Mouse (Mus musculus) thymus, postnatal 25 days (tissue): ENCODE data around the gene Asic2.

ENCODE experiments used
- DNase-seq: peaks from one replicate; pipeline ENCODE4 v3.0.0; 2022

The Asic2 gene

GRCm38 (mm10) chr11:81838426-81838825, 129.8 kb downstream of the Asic2 start:
- DNase-seq = no peak

GRCm38 (mm10) chr11:81832381-81832780, 135.9 kb downstream of the Asic2 start:
- no peak for DNase-seq

- DNase-seq = no peak
Measured at GRCm38 (mm10) chr11:81816531-81816930, 151.7 kb downstream of the Asic2 start.

- no peak for DNase-seq
Measured at GRCm38 (mm10) chr11:81814816-81815215, 153.4 kb downstream of the Asic2 start.

DNA sequence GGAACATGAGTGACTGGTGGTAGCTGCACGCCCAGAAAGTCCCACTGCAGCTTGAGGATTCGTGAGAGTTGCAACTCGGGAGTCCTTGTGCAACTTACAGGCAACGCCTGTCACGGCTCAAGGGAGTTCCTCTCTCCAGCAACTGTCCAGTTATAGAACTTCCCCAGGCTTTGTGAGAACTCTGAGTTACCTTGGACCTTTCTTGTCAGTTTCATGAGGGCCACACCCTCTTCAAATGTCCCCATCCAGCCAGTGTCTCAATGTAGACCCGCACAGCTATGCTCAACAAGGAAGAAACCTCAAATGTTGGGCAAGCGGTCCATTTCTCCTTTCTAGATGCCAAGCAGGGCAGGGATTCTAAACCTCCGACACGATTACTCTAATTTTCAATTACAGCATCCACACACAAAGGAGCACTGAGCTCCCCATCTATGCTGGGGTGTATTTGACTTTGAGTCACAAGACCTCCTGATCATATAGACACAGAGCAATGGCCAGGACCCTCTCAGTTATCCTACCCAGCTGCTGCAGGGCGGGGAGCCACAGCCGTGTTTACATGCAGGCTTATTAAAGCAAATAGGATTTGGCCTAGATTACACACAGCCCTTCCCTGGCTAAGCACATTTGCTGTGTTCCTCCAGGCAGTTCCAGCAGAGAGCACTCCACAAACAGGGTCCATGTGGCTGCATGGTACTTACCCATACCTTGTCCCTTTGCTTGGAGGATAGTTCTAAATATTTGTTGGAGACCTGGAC, 161.2 kb downstream of the Asic2 start:
- no peak for DNase-seq

- DNase-seq = no peak
Measured at GRCm38 (mm10) chr11:81803544-81803943, 164.7 kb downstream of the Asic2 start.

GRCm38 (mm10) chr11:81802614-81803013, 165.6 kb downstream of the Asic2 start:
- DNase-seq = no peak

- no peak for DNase-seq
Measured at GRCm38 (mm10) chr11:81800899-81801298, 167.4 kb downstream of the Asic2 start.

DNA sequence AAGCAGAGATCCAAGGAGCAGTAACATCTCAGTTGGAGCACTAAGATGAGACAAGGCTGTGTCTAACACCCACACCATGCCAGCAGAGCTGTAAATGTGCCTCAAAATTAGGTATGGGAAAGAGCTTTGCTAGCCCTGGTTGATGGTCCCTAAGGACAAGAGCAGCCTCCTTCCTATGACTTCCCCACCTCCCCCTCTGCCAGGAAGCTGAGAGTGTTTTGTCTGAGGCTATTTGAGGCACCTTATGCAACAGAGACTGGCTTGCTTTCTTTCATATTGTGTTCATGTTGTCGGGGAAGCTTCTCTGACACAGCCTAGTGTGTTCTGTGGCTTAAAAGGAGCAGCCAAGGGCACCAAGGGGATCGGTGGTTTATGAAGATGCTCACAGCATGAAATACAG, 174.7 kb downstream of the Asic2 start:
- no peak for DNase-seq

- no peak for DNase-seq
Measured at GRCm38 (mm10) chr11:81791579-81791978, 176.7 kb downstream of the Asic2 start.

DNA sequence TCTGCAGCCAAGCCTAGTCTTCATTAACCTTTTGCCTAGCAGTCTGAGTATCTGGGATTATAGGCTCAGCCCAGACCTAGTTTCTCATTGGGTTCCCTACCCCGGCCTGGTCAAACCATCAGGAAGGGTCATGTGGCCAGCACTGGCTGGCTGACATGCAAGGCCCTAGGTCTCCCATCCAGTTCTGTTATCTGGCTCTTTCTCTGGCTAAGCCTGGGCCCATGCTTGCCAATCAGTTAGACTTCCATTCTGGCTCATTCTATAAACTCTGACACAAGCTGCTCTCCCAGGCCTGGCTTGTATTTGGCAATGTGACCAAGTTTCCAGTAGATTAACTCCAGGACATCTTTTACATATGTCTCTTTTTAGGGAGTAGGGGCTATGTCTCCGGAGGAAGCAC, 187.7 kb downstream of the Asic2 start:
- no peak for DNase-seq

DNA sequence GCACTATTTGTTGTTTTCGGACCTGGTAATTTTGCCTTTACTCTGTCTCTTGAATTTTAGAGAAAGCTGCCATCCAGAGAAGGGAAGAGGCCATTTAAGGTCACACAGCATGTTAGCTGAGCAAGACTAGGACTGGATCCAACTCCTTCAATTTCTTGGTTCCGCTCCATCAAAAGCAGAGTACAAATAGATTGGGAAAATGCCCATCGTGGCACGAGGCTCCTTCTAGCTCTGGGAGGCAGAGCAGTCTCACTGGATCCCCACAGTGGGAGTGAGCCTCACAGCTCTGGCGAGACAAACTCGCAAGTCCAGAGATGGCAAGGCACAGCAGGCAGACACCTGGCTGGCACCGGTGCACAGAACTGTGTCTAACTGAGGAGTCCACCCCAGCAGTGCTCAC, 188.4 kb downstream of the Asic2 start:
- no peak for DNase-seq

GRCm38 (mm10) chr11:81771195-81771895, 196.9 kb downstream of the Asic2 start:
- DNase-seq = no peak

DNA sequence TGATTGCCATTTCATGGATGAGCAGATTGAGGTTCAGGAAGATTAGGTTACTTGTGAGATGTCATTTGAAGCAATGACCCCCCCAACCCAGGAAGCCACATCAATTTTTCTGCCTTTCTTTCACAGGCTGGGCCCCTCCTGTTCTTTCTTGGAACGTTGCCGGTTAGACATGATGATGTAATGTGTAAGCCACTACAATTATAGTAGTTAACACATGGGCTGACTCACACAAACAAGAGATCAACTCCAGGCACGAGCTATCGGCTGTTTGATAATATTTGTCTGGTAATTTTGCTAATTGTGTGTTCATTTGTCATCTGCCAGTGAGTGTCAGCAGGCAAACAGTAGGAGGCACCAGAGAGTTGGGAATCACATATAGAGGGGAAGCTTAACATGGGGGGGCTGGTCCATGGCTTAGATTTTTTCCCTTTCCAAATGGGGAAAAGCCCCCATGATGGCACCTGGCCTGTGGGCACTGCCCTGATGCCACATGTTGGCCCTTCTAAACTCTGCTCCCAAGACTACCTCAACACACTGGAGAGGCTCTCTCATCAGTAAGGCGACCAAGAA, 198.5 kb downstream of the Asic2 start:
- no peak for DNase-seq

- DNase-seq = no peak
Measured at GRCm38 (mm10) chr11:81768305-81768704, 200.0 kb downstream of the Asic2 start.

- no peak for DNase-seq
Measured at GRCm38 (mm10) chr11:81767781-81768180, 200.5 kb downstream of the Asic2 start.

GRCm38 (mm10) chr11:81765288-81765687, 203.0 kb downstream of the Asic2 start:
- no peak for DNase-seq

DNA sequence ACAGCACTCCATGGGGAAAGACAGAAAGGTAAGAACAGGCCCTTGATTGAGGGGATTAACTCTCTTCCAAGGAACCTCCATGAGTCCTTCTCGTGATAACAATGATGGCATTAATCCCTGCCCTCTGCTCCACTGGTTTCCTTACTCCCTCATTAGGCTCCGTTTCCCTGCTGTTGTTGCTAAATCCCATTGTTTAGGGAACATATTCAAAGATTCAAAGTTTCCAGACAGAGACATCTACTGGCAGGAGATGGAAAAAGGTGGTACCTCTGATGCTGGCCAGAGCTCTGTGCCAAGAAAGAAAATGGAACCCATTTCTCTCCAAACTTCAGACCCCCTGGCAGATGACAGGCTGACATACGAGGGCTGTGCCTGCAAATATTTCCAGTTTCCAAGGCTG, 203.5 kb downstream of the Asic2 start:
- DNase-seq = no peak

- no peak for DNase-seq
Measured at GRCm38 (mm10) chr11:81757221-81757620, 211.0 kb downstream of the Asic2 start.

DNA sequence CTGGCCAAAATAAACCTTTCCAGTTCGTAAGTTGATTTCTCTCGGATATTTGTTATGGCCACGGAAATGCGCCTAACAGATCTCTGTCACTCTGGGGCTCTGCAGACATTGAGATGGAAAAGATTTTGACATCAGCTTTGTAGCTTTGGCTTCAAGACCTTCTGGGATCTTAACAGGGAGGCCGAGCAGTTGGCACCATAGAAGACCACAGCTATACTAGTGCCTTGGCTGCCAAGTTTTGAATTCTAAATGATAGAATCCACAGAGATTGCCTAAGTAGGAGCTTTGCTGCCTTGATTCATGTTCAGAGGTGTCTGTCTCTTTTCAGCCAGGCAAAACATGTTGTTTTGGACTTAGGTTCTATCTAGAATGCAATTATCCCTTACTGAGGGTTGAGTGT, 217.4 kb downstream of the Asic2 start:
- no peak for DNase-seq

- DNase-seq = no peak
Measured at GRCm38 (mm10) chr11:81750016-81750415, 218.2 kb downstream of the Asic2 start.

GRCm38 (mm10) chr11:81738995-81739394, 229.3 kb downstream of the Asic2 start:
- no peak for DNase-seq

GRCm38 (mm10) chr11:81737777-81738176, 230.5 kb downstream of the Asic2 start:
- no peak for DNase-seq

- no peak for DNase-seq
Measured at GRCm38 (mm10) chr11:81722071-81722470, 246.2 kb downstream of the Asic2 start.
